Mouse (Mus musculus) midbrain, embryonic 14.5 days (tissue): ENCODE measurements around the gene Smoc1. TPM values are rescaled to one million over a fixed set of nuclear protein-coding genes. Genes with fewer than 3 reads are reported as not detected.

Experiments
- ATAC-seq: fragments of 200-750 bp; cut with Nextera tagmentation; 2 replicates; pipeline ENCODE4 v1.8.0; 2017; ENCODE audit warnings: moderate number of reproducible peaks, moderate library complexity; ENCODE audit not compliant: low FRiP score, low TSS enrichment
- DNase-seq: peaks from one replicate; pipeline ENCODE4 v3.0.0-alpha.2; 2015
- H3K27ac ChIP-seq: fragments of 300-500 bp; sonication (generic); replicated peaks from 2 replicates; pipeline ENCODE4 v1.5.1; 2014; ENCODE audit warnings: mild to moderate bottlenecking, low read depth, low read length, moderate library complexity
- H3K27me3 ChIP-seq: fragments of 300-500 bp; sonication (generic); 2 replicates; pipeline ENCODE4 v1.6.1; 2014; ENCODE audit warnings: low read length, control low read depth, mixed read lengths; ENCODE audit not compliant: control insufficient read depth, insufficient read depth
- H3K36me3 ChIP-seq: fragments of 300-500 bp; sonication (generic); 2 replicates; pipeline ENCODE4 v1.6.1; 2014; ENCODE audit warnings: low read length, control low read depth; ENCODE audit not compliant: control insufficient read depth, insufficient read depth
- H3K4me1 ChIP-seq: fragments of 300-500 bp; sonication (generic); 2 replicates; pipeline ENCODE4 v1.6.1; 2014; ENCODE audit warnings: mild to moderate bottlenecking, antibody characterized with exemption, low read length, control low read depth; ENCODE audit not compliant: control insufficient read depth, insufficient read depth
- H3K4me2 ChIP-seq: fragments of 300-500 bp; sonication (generic); 2 replicates; pipeline ENCODE4 v1.6.1; 2014; ENCODE audit warnings: mild to moderate bottlenecking, low read length, moderate library complexity
- H3K4me3 ChIP-seq: fragments of 300-500 bp; sonication (generic); replicated peaks from 2 replicates; pipeline ENCODE4 v1.5.1; 2014; ENCODE audit warnings: low read depth, low read length
- H3K9ac ChIP-seq: fragments of 300-500 bp; sonication (generic); replicated peaks from 2 replicates; pipeline ENCODE4 v1.6.1; 2014; ENCODE audit warnings: mild to moderate bottlenecking, low read length, moderate library complexity
- H3K9me3 ChIP-seq: fragments of 300-500 bp; sonication (generic); 2 replicates; pipeline ENCODE4 v1.6.1; 2016; ENCODE audit warnings: low read length, control low read depth, mixed read lengths; ENCODE audit not compliant: control insufficient read depth
- WGBS: fragments of 180-500 bp; shearing (Covaris S2); extraction: QIAGEN DNeasy Blood & Tissue Kit; methylation state at CpG from one replicate; pipeline ENCODE4 v1.1.7; 2014; 5-methylcytosine and 5-hydroxymethylcytosine counted together
- polyA plus RNA-seq: library from polyadenylated mRNA; unstranded; fragments of >200 nt; fragmentation: Nextera tagmentation; extraction: Ambion mirVana; gene quantifications from 2 replicates; pipeline ENCODE4 v1.2.1, GENCODE M21; 2014

Gene Smoc1
- polyA plus RNA-seq, 1 experiment from 2014 or later, result 21.6 TPM

DNA sequence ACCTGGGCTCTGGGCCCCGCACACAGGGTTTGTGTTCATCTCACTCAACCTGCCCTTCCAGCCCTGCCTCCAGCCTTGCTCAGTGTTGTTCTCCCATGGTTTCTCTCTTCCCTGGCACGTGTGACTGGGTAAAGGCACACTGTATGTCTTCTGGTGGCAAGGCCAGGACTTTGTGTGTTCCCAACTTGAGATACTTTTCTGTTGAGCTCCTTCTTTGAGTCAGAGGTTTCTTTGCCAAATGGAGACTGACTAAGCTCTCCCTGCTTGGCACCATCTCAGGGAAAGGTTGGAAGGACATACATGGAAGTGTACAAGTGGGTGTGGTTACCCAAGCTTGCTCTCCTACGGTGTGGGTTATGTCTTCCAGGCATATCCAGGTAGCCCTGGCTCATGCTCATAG is 136.5 kb downstream of the Smoc1 start:
- H3K27ac ChIP-seq, result no peak overlapping the region
- H3K4me2 ChIP-seq, result no peak overlapping the region
- peaks cover 9% of the 10 kb centered on the region; the same call in 1 of the 2 replicates for H3K4me1 ChIP-seq
- no peaks in the 10 kb centered on the region for H3K27me3 ChIP-seq
- no peaks in the 10 kb centered on the region for H3K9me3 ChIP-seq
- no peak overlapping the region for H3K9ac ChIP-seq
- DNase-seq, result no peak
- peaks cover under 1% of the 10 kb centered on the region; the same call in 1 of the 2 replicates for H3K36me3 ChIP-seq
- no peak for ATAC-seq
- H3K4me3 ChIP-seq, result no peak overlapping the region
- WGBS, result 74% methylated on average over 3 of the region's 3 CpGs

- H3K4me2 ChIP-seq, result no peak overlapping the region
- H3K27me3 ChIP-seq, result no peaks in the 10 kb centered on the region
- no peak for ATAC-seq
- H3K9me3 ChIP-seq, result no peaks in the 10 kb centered on the region
- peaks cover 9% of the 10 kb centered on the region; the same call in 1 of the 2 replicates for H3K4me1 ChIP-seq
- H3K36me3 ChIP-seq, result peaks cover 2% of the 10 kb centered on the region; the same call in 1 of the 2 replicates
- WGBS, result 96% methylated on average over 3 of the region's 3 CpGs
- DNase-seq, result no peak
- H3K27ac ChIP-seq, result no peak overlapping the region
- no peak overlapping the region for H3K4me3 ChIP-seq
- H3K9ac ChIP-seq, result no peak overlapping the region
Observed at GRCm38 (mm10) chr12:81163566-81163965, 137.0 kb downstream of the Smoc1 start.

DNA sequence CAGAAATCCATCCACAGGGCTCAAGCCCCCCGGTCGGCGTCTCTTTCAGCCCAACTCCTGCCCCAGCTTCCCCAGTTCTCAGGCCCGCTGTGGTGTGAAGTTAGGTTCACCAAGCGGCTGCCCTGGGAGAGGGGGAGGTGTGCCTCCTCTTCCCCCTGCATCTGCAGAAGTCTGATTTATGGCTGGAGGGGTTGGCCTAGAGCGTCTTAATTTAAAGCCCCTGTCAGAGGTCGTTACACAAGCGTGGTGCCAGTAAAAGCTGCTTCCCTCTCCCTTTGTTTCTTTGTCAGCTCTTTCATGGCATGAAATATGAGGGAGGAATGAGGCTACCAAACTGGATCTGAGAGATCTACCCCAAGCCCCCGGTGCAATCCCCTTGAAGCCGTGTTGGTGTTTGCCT is 139.5 kb downstream of the Smoc1 start:
- no peak overlapping the region for H3K9ac ChIP-seq
- H3K36me3 ChIP-seq, result peaks cover 2% of the 10 kb centered on the region; the same call in 1 of the 2 replicates
- H3K27ac ChIP-seq, result no peak overlapping the region
- no peak overlapping the region for H3K4me2 ChIP-seq
- DNase-seq (peak; percentile 19), ATAC-seq (no peak)
- H3K4me3 ChIP-seq, result no peak overlapping the region
- WGBS, result 12% methylated on average over 10 of the region's 10 CpGs
- no peaks in the 10 kb centered on the region for H3K27me3 ChIP-seq
- peaks cover 9% of the 10 kb centered on the region; the same call in 1 of the 2 replicates for H3K4me1 ChIP-seq
- no peaks in the 10 kb centered on the region for H3K9me3 ChIP-seq

DNA sequence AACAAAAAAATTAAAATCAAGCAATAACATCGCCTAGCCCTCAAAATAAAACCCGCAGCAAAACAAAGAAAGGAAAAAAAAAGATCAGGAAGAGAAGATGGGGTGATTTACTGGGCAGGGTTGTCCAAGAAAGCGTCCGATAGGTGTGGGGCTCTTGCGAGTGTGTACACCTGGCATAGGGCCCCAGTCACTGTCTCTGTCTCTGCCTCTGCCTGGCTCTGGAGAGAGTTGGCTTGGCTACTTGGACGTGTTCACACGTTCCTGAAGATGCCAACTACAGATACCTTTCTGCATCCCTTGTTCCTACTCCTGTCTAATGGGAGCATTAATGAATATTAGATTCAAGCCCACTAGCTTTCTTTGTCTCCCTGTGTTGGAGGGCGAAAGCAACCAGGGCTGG is 140.0 kb downstream of the Smoc1 start:
- Histone ChIP-seq H3K4me3 (no peak overlapping the region), H3K27ac (no peak overlapping the region), H3K27me3 (no peaks in the 10 kb centered on the region), H3K4me2 (no peak overlapping the region), H3K36me3 (peaks cover 2% of the 10 kb centered on the region; the same call in 1 of the 2 replicates), H3K9ac (no peak overlapping the region), H3K9me3 (no peaks in the 10 kb centered on the region), H3K4me1 (peaks cover 9% of the 10 kb centered on the region; the same call in 1 of the 2 replicates)
- ATAC-seq (no peak), DNase-seq (no peak)
- WGBS, result 82% methylated on average over 8 of the region's 8 CpGs

DNA sequence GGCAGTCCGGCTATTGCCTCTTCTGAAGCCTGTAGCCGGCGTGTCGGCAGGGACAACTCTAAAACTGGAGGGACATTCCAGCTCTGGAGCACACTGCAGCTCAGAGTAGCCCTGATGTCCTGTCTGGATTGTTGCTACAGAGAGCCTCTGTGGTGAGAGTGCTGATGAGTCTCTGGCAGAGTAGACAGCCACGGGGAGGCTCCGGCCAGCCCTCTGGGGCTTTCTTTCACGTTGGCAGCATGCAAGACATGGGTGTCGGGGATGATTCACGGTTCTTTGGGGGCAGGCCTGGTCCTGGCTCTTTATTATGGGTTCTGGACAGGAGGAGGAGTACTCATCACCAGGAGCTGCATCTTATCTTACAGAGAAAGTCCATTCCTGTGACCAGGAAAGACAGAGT is 140.5 kb downstream of the Smoc1 start:
- H3K27ac ChIP-seq, result no peak overlapping the region
- H3K27me3 ChIP-seq, result no peaks in the 10 kb centered on the region
- no peak overlapping the region for H3K4me2 ChIP-seq
- no peak for ATAC-seq
- peaks cover 9% of the 10 kb centered on the region; the same call in 1 of the 2 replicates for H3K4me1 ChIP-seq
- DNase-seq, result no peak
- H3K9ac ChIP-seq, result no peak overlapping the region
- no peaks in the 10 kb centered on the region for H3K9me3 ChIP-seq
- H3K36me3 ChIP-seq, result peaks cover 2% of the 10 kb centered on the region; the same call in 1 of the 2 replicates
- H3K4me3 ChIP-seq, result no peak overlapping the region
- 88% methylated on average over 9 of the region's 9 CpGs for WGBS

DNA sequence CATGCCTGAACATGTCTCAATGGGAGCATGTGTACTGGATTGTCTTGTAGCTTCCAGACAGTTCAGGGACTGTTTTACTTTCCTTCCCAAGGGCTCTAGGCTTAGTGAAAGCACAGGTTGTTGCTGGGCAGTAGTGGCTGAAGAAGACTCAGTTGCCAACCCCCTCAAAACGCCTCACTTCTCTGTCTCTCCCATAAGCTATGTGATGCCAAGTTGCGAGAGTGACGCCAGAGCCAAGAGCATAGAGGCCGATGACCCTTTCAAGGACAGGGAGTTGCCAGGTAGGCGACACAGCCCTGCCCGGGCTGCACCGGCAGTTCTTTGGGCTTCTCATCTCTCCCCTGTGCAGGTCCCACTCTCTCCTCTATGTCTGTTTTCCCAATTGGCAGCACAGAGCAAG is 141.4 kb downstream of the Smoc1 start:
- DNase-seq (no peak), ATAC-seq (no peak)
- Histone ChIP-seq H3K4me1 (peaks cover 9% of the 10 kb centered on the region; the same call in 1 of the 2 replicates), H3K9me3 (no peaks in the 10 kb centered on the region), H3K9ac (no peak overlapping the region), H3K27ac (no peak overlapping the region), H3K4me2 (no peak overlapping the region), H3K36me3 (peaks cover 2% of the 10 kb centered on the region; the same call in 1 of the 2 replicates), H3K27me3 (no peaks in the 10 kb centered on the region), H3K4me3 (no peak overlapping the region)
- whole genome bisulfite sequencing, result 96% methylated on average over 7 of the region's 7 CpGs

GRCm38 (mm10) chr12:81168494-81168893 is 141.9 kb downstream of the Smoc1 start:
- no peak overlapping the region for H3K4me3 ChIP-seq
- ATAC-seq (no peak), DNase-seq (no peak)
- H3K36me3 ChIP-seq, result peaks cover 2% of the 10 kb centered on the region; the same call in 1 of the 2 replicates
- 72% methylated on average over 2 of the region's 2 CpGs for WGBS
- peaks cover 9% of the 10 kb centered on the region; the same call in 1 of the 2 replicates for H3K4me1 ChIP-seq
- no peaks in the 10 kb centered on the region for H3K27me3 ChIP-seq
- H3K4me2 ChIP-seq, result no peak overlapping the region
- no peak overlapping the region for H3K27ac ChIP-seq
- H3K9ac ChIP-seq, result no peak overlapping the region
- H3K9me3 ChIP-seq, result no peaks in the 10 kb centered on the region

DNA sequence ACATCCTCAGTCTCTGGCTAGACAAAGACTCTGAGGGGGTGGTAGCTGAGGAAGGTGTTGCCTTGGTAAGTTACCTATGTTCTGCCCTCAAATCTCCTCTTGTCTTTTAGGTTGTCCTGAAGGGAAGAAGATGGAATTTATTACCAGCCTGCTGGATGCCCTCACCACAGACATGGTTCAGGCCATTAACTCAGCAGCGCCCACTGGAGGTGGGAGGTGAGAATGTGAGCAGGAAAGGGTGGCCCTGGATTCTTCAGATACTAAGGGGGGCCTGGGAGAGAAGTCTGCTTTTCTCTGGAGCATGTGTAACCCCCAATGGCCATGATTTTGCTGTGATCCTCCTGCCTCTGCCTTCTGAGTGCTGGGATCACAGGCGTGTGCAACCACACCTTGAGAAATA is 143.5 kb downstream of the Smoc1 start:
- WGBS, result 82% methylated on average over 2 of the region's 2 CpGs
- DNase-seq (no peak), ATAC-seq (no peak)
- Histone ChIP-seq H3K9me3 (no peaks in the 10 kb centered on the region), H3K27ac (no peak overlapping the region), H3K36me3 (peaks cover 2% of the 10 kb centered on the region; the same call in 1 of the 2 replicates), H3K4me3 (no peak overlapping the region), H3K9ac (no peak overlapping the region), H3K4me2 (no peak overlapping the region), H3K27me3 (no peaks in the 10 kb centered on the region), H3K4me1 (peaks cover 9% of the 10 kb centered on the region; the same call in 1 of the 2 replicates)

DNA sequence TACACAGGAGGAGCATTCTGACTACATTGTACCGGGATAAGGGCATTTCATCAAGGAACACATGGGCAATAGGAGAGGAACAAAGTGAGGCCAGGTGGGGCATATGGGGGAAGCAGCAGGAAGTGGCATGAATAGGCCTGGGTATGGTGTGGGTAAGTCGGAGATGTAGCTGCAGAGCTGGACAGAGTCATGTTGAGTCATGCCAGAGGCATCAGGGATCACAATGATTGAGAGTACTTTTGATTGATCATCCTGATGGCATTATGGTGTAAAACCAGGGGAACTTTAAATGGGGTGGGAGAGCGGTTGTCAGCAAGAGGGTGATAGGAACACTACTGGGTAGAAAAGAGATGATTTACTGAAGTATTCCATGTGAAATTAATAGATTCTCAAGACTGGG is 146.4 kb downstream of the Smoc1 start:
- H3K27me3 ChIP-seq, result no peaks in the 10 kb centered on the region
- H3K9me3 ChIP-seq, result no peaks in the 10 kb centered on the region
- H3K4me2 ChIP-seq, result no peak overlapping the region
- no peaks in the 10 kb centered on the region for H3K4me1 ChIP-seq
- no peak overlapping the region for H3K9ac ChIP-seq
- peaks cover 2% of the 10 kb centered on the region; the same call in 1 of the 2 replicates for H3K36me3 ChIP-seq
- DNase-seq (no peak), ATAC-seq (no peak)
- no peak overlapping the region for H3K4me3 ChIP-seq
- no peak overlapping the region for H3K27ac ChIP-seq
- 93% methylated on average over 3 of the region's 3 CpGs for WGBS
